Mouse (Mus musculus) T-cell, adult 66 days (primary cell): ENCODE measurements around the gene Scgb2b24. TPM values are rescaled to one million over a fixed set of nuclear protein-coding genes. Genes with fewer than 3 reads are reported as not detected.

ENCODE experiments used
- total RNA-seq, 2 experiments: library from RNA; stranded (reverse); gene quantifications; 3 replicates in 1 of 2; 4 replicates in 1 of 2; pipeline ENCODE4 v1.2.4; 2023

Scgb2b24 gene
- not detected for total RNA-seq

DNA sequence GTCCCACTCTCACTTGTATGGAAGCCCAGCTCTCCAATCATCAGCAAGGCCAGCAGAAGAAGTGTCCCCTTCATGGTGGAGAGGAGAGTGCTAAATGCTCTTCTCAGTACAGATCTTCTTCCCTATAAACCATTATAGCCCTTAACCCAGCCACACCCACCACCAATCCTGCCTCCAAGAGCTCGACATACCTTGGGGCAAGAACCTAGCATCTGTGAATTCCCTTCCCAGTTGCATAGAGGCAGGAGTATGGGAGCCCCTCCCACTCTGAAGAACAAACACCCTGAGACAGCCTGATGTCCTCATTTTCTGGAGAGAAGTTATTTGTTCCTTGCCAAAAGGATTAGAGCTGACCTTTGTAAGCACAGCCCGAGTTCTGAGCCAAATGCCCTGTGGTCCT is at the start of gene Scgb2b24:
TSS of gene Scgb2b24 (minus strand) at position 101 of the 400 bp plus-strand sequence.

GRCm38 (mm10) chr7:33743499-33743898 is 4.4 kb upstream of the Scgb2b24 start, which contains the start of gene Scgb1b24:
Gene Scgb1b24 (plus strand): TSS chr7:33743799.

Other genes starting within 250 kb of the Scgb2b24 start
- gene Scgb2b21, start 218.9 kb downstream of the Scgb2b24 start, total RNA-seq = not detected
- gene Scgb1b24, start 4.5 kb upstream of the Scgb2b24 start, total RNA-seq = not detected
- gene Scgb2b26, start 205.7 kb upstream of the Scgb2b24 start, total RNA-seq = not detected